Mouse (Mus musculus) erythroblast, embryonic 14.5 days (primary cell): ENCODE data around the gene Olfr507.

ENCODE experiments used
- GATA1 ChIP-seq: IDR thresholded peaks from 2 replicates; pipeline ENCODE4 v1.6.1; 2012; ENCODE audit warnings: low read length, inconsistent platforms, mixed read lengths
- TAL1 ChIP-seq: IDR thresholded peaks from 3 replicates; pipeline ENCODE4 v1.6.1; 2012; ENCODE audit warnings: low read length, inconsistent platforms, mixed read lengths

GRCm38 (mm10) chr7:108671058-108671457 is 49.4 kb downstream of the Olfr507 start:
- no peak for TF ChIP-seq TAL1
- TF ChIP-seq GATA1, result no peak
